Comparison of ENCODE assay signal across 19 mouse cellular contexts in the genomic region with DNA sequence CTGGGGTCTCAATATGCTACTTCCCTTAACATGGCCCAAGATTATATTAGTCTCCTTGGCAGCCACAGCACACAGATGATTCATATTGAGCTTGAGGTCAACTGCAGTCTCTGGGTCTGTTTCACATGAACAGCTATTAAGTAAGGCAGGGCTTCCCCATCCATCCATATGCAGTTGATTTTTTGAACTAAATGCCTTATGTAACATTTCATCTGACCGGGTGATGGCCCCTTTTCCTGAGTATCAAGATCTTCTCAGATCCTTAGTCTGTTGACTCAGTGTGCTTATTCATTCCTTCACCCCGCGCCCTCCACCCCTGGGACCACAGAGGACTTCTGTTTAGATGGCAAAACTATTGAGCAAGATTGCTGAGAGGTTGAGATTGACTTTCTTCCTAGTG.
"Had no signal": no experiment of that assay in that cellular context is flagged by ENCODE, and none has a peak within 500 bp of the region (broad histone marks: within the 10 kb centered on the region; RNA-seq: fewer than 3 reads in every experiment).

No protein-coding gene starts in this region.

- H3K4me2 ChIP-seq: liver, embryonic 15.5 days; lung, embryonic 14.5 days; midbrain, embryonic 11.5 days; midbrain, embryonic 13.5 days; midbrain, embryonic 15.5 days; neural tube, embryonic 12.5 days had no signal

- DNase-seq: liver, postnatal 0 days; lung, embryonic 14.5 days; lung, postnatal 14 days; lung, postnatal 36 days; retina, postnatal 1 day; right cerebral cortex, adult 18-20 months; right cerebral cortex, postnatal 25 days; right cerebral cortex, postnatal 4 days; spleen, adult 18-20 months; thymus, adult 18-20 months; thymus, postnatal 25 days; thymus, postnatal 4 days had no signal

- H3K9ac ChIP-seq: liver, embryonic 15.5 days; liver, postnatal 0 days; lung, embryonic 14.5 days; midbrain, embryonic 13.5 days; midbrain, embryonic 15.5 days; neural tube, embryonic 12.5 days had no signal

- H3K4me3 ChIP-seq: liver, embryonic 15.5 days; megakaryocyte, embryonic 14.5 days; midbrain, embryonic 13.5 days; midbrain, embryonic 15.5 days; neural tube, embryonic 12.5 days had no signal

- ATAC-seq: liver, postnatal 0 days; midbrain, embryonic 13.5 days; midbrain, embryonic 15.5 days had no signal

- H3K4me1 ChIP-seq: midbrain, embryonic 13.5 days; midbrain, embryonic 15.5 days; neural tube, embryonic 12.5 days had no signal

- H3K27ac ChIP-seq: liver, embryonic 15.5 days; macrophage; midbrain, embryonic 13.5 days; midbrain, embryonic 15.5 days; neural tube, embryonic 12.5 days had no signal

- H3K9me3 ChIP-seq: liver, embryonic 15.5 days; megakaryocyte, embryonic 14.5 days; midbrain, embryonic 13.5 days; midbrain, embryonic 15.5 days; neural tube, embryonic 12.5 days had no signal

- H3K27me3 ChIP-seq: liver, embryonic 15.5 days; midbrain, embryonic 13.5 days; midbrain, embryonic 15.5 days; neural tube, embryonic 12.5 days had no signal

- H3K36me3 ChIP-seq: liver, embryonic 15.5 days; midbrain, embryonic 13.5 days; midbrain, embryonic 15.5 days; neural tube, embryonic 12.5 days had no signal
